Mouse (Mus musculus) telencephalon, adult 2 months (tissue): ENCODE data around the gene Fam47e.
"Not testable (repeated sequence)": the region's sequence is repeated elsewhere in the genome, so short reads cannot be mapped to it uniquely, and the experiment has no call there.

ENCODE experiments used
- DNase-seq: peaks from one replicate; pipeline ENCODE4 v3.0.0-alpha.2; 2011; ENCODE audit warnings: low read depth, low spot score

Gene Fam47e

DNA sequence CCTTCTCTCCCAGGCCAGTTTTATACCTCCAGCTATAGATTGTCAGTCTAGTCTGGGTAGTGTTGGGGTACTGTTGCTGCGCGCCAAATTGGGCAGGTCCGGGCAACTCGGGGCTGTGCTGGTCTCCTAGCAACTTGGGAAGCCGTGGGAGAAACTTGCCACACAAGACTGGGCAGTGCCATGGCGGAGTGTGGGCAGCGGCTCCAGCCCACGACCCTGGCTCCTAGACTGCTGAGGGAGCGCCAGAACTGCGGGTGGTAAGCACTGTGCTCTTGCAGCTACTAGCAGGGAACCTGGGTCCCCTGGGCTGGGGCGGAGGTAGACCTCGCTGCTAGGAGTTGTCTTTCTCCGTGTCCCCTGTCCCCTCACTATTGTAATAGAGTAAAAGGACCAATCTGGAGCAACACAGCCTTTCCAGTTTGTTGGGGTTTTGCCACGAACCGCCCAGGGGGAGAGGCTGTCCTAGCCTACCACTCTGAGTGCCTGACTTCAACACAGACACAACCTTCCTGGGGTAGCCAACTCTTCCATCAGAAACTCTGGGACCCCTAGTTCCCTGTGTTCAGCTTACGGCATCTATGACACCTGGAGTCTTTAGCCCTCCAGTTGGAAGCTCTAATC, at the start of gene Fam47e:
Gene Fam47e (plus strand): TSS at position 179 of the 621 bp plus-strand sequence.
- peak; percentile 40 for DNase-seq

DNA sequence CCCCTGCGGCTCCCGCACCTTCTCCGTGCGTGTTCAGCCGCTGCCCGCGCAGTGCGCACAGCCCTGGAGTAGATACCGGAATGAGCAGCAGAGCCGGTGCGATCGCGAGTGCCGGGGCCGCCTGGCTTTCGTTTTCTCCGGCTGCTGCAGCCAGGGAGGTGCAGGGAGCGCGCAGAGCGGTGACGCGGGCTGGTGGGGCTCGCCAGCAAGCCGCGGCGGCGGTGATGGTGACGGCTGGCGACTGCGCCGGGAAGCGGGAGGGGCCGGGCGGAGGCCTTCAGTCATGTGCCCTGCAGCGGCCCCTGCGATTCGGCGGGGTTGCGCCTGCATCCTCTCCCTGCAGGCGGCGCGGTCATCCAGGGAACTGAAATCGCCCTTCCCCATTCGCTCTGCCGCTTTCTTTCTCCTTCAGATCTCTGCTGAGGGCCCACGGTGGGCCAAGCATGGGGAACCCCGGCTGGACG, 49.4 kb upstream of the Fam47e start:
- DNase-seq: peak; percentile 85

DNA sequence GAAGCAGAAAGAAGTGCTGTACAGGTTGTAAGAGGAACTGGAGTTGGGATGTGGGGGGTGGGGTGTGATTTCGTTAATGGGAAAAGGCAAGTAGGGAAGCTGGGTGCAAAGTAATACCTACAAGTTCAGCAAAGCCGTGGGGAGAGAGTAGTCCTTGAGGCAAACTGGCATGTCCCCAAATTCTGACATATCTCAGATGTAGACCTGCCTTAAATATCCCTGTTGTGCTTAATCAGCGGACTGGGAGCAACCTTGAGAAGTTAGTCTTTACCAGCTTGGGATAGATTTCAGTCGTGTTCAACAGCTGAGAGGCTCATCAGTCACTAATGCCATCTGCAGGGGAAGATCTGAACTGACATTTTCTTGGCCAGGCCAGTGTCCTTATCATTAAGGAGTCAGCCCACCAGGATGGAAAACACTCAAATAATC, 48.6 kb upstream of the Fam47e start:
- no peak for DNase-seq

DNA sequence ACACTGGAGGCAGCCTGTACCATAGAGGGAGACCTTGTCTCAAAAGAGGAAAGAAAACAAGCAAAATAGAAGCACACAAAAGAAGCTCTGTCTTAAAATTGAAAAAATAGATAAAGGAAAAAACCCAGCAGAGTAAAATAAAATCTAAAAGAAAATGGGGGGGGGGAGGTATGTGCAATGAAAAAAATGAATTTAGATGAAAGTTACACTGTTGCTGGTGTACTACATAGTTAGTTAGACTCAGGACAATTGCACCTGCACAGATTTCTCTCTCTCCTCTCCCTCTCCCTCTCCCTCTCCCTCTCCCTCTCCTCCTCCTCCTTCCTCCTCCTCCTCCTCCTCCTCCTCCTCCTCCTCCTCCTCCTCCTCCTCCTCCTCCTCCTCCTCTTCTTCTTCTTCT, 48.1 kb upstream of the Fam47e start, which contains the start of gene Scarb2:
Gene Scarb2 (minus strand): TSS at position 101 of the 400 bp plus-strand sequence.
- DNase-seq: no peak

DNA sequence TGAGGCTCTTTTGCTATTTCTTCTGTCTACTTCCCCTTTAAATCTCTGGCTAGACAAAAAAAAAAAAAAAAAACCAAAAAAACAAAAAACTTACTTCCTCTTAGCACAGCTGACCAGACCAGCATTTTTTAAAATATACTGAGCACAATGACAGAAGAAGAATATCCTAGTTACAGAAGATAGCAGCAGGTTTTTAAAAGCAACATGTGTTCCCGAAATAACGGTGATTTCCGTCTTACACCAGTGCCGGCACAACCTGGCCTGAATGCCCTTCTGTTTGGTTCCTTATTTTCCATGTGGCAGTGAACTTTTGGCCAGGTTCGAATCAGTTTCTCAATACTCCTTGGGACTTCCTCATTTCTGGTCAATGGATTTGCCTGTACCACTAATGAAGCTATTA, 46.0 kb upstream of the Fam47e start:
- no peak for DNase-seq

DNA sequence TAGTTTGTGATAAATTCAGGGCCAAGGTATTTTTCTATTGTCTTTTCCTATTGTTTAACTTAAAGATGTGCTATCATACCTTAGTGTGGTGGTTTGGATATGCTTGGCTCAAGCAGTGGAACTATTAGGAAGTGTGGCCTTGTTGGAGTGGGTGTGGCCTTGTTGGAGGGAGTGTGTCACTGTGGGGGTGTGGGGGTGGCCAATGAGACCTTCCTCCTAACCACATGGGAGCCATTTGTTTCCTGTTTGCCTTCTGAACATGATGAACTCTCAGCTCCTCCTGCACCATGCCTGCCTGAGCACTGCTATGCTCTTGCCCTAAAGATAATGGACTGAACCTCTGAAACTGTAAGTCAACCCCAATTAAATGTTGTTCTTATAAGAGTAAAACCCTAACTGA, 43.6 kb upstream of the Fam47e start:
- no peak for DNase-seq

DNA sequence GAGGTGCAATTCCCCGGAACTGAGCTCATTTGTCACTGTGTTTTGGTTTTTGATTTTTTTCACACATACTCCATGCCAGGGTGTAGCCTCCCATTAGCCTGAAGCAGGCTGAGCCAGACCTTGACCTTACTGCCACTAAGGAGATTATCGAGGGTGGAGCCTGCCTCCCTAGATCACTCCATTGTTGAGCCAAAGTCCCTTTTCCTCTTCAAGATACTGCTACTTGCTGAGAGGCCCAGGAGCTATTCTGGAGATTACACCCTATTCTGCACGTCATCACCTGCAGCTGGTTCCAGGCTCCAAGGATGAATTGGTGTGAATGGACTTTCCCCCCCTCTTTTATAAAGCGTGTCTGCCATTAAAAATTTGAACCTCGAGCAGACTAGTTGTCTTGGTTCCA, 42.8 kb upstream of the Fam47e start:
- DNase-seq: no peak

DNA sequence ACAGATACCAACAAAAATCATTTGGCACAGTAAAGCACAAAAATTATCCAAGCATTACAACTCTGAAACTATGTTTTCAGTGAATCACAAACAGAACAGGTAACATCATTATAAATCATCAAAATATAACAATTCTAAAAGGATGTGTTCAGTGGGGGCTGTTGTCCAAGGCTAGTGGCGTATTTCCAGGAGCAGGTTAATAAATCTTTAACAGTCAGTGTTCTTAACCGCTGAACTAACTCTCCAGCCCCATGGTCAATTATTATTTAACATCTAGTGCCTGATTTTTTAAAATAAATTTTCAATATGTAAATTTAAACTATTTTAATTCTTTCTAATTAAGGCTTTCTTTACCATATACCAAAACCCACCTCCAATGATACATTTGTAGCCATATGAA, 33.7 kb upstream of the Fam47e start:
- DNase-seq: not testable (repeated sequence)

DNA sequence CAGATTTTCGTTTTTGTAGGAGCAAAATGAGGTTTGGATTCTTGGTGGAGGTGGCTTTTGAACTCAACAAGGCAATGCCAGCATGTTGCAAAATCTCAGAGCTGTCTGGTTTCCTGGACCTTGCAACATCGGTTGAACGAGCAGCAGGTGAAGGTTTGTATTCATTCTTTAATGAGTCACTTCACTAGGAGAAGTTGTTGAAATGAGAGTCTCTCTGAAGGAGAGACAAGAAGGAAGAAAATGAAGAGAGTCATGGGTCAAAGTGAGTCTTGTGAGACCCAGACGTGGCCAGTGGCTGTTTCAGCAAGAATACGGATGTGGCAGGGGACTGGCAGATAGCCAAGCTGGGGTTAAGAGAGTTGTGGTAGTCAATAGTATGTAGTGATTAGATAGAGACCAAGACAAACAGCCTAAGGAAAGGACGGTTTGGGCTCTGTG, 30.0 kb upstream of the Fam47e start:
- no peak for DNase-seq

DNA sequence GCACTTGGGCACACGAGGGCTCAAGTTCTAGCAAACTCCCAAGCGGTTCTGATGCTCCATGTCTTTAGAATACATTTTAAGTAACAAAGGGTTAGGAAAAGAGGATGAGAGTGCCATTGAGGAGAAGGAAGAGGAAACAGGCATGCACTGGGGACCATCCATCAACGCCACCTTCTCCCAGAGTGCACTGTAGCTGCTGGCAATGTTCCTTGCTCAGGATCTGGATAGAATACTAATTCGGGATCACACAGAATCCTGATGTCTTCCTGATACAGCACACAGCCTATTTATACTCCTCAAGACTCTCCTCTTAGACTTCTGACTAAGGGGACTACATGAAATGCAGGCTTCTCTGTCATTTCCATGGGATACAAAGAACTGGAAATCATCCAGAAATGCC, 15.2 kb upstream of the Fam47e start:
- DNase-seq: no peak

DNA sequence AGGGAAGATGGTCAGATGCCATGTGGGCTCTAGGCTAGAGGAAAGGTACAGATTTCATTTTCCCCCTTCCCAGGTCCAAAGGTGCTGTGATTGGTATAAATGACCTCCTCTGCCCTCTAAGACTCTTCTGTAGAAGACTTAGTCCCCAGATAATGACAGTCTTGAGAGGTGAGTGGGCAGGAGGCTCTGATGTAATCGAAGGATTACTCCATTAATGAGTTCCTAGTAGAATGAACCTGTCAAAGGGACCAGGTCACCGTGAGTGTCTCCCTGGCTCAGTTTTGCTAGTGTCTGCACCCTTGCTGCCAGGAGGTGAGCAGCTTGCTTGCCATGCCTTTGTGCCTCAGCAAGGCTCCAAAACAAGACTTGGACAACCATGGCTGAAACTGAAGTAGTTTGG, 2.3 kb upstream of the Fam47e start:
- DNase-seq: no peak

DNA sequence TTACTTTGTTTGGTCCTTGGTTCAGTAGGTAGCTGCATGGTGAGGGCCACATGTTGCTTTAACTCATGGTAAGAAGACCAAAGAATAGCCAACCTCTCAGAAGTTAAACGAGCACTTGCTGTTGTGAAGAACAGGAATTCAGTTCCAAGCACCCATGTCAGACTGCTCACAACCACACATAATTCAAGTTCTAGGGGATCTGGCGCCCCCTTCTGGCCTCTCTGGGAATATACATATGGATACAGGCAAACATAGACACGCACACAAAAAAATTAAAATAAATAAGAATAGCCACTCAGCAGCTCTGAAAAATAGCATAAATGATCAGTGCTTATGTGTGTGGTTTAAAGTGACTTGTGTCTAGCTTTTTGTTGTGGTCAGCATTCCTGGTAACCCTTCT, 930 bp upstream of the Fam47e start:
- DNase-seq: no peak

DNA sequence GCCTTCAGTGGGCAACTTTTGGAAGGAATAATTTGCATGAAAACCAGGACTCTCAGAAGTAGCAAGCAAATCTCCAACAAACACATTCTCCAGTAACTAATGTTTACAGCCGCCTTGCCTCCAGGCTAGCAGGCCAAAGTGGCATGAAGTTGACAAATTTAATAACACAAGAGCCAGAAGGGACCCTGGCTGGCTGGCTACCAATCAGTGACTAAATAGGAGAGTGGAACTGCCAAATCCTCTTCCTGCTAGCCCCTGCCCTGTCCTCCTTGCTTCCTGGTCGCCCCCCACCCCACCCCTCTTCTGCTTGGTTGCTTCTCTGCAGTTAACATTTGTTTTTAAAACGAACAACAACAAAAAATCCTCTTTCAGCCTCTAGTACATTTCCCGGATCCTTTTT, 426 bp upstream of the Fam47e start:
- no peak for DNase-seq

DNA sequence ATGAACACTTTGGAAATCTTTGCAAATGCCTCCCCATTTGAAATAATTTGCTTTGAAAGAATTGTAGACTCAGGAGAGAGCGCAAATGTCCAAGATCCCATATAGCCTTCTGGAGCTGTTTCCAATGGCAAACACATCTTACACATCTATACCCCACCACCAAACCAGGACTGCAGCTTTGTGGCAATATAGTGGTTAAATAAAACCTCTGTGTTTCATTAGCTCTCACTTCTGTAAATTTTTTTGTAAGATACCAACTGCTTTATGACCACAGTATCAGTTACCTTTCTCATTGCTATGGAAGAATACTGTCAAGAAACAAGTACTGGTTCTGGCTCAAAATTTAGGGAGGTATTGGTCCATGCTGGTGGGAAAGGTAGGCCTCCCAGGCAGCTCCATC, 1.0 kb downstream of the Fam47e start:
- DNase-seq: no peak

DNA sequence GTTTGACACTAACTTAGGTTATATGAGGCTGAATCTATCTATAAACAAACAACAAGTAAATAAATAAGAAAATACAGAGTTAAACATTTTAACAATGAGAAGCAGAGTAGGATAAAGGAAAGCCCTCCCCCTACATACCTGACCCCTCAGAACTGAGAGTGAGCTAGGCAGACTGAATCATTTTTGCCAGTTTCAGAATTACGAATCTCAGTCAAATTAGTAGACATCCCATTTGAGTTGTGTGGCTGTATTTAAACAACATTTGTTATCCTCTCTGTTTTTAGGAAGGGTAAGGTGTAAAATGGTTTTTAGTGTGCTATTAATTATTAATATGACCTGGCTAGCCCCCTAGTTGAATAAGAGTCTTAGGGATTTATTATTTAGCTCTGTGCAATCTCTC, 2.6 kb downstream of the Fam47e start:
- no peak for DNase-seq

DNA sequence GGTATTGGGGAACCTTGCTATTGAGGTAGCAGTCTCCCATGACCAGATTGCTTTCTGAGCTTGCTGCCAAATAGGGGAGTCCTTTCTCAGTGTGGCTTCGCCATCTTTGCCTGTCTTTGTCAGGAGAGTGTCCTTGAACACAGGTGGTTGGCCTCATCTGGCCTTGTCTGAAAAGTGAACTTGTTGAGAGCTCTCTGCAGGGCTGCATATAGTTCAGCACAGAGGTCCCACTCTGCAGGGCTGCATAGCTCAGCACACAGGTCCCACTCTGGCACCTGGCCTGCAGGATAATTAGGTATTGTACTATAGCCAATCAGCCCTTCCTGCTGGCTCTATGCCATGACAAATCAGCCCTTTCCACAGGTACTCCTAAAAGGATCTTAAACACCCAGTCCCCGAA, 5.3 kb downstream of the Fam47e start:
- no peak for DNase-seq

DNA sequence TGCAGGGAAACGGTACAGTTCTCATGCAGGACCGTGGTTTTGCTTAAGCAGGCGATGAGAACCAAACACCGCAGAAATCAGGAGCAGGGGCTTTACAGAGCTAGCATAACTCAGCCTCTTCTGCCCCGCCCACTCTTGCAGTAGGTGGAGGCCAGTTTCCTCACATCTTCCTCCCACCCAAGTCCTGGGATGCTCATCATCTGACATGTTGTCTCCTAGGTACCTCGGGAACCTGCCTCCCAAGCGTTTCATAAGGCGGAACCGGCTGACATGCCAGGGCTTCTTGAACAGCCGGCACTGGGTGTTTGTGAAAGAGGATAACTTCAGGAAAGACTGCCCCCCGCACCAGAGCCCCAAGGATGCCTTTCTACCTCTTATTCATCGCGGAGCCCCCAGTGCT, 7.1 kb downstream of the Fam47e start:
- no peak for DNase-seq

DNA sequence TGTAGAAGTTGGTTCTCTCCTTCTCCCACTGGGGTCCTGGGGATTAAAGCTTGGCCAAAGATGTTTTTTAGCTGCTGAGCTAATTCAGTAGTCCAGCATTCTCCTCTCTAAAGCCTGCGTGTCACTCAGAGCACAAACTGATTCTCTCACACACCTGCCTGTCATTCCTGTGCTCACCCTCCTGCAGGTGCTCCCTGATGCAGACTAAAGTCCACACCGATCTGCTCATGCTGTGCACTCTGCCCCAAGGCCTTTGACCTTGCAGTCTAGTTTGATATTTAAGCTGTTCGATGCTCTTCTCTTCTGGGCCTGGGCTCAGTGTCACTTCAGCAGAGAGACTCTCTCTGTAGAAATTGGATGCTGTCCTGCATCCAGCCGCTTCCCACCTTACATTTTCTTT, 16.4 kb downstream of the Fam47e start:
- DNase-seq: no peak

DNA sequence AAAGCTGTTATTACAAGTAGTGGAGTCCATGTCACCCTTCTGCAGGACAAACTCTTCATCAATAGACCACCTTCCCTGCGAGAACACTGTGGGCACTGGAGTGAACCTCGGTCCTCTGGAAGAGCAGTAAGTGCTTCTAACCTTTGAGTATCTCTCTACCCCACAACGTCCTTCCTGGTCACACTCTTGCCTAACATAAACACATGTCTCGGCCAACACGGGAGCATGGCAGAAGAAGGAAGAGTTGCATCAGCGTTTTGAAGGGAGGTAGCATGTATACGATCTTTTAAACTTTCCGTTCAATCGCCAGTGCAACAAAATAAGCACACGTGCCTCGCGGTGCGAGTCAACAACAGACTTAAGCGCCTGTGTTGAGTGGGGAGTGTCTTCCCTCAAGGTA, 24.7 kb downstream of the Fam47e start:
- no peak for DNase-seq

DNA sequence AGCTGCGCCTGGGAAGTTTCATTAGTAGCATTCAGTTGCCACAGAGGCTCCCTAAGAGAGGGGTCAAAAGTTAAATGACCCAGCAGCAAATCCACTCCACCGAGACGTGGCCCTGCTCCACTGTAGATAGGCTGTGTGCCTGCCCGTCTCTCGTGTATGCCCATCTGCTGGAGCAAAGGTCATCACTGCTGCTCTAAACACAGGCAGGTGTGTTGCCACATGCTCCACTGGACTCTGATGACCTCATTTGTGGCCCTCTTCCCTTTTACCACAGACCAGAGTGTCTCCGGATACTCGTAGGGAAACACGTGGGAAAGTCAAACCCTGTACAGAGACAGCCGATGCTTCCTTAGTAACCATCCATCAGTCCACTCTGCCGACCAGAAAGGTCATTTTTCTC, 31.1 kb downstream of the Fam47e start:
- DNase-seq: no peak

DNA sequence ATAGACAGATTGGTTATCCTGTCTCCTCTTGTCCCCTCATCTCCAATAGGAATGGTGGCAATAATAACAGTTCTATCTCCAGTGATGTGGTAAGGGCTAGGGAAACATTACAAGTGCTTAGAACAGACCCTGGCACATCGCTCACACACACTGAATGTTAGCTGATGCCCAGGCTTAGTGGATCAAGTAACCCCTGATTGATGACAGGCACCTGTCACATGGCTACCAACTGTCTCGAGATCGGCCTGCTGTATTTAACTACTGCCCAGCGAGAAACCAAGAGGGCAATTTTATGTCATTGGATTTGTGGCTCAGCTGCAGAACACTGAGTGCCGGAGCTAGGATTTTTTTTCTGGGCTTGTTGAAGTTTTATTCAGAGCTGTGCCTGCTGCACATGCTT, 40.2 kb downstream of the Fam47e start:
- no peak for DNase-seq

DNA sequence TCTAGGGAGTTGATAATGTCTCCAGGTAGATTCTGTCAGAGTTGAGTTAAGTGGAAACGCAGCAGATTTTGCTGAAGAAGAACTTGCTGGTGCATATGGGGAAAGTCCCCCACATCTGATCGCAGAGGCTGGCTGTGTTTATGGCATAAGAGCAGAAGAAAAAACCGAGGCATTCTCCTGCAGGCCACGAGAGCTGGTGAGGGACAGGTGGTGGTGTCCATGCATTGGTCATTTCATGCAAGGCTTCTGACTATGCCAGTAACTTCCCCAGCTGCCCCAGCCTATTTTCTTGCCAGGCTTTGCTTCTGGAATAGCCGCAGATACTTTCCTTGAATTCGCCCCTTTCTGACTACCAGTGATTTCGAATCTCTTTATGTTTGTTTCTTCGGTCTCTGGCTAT, 42.0 kb downstream of the Fam47e start:
- no peak for DNase-seq

DNA sequence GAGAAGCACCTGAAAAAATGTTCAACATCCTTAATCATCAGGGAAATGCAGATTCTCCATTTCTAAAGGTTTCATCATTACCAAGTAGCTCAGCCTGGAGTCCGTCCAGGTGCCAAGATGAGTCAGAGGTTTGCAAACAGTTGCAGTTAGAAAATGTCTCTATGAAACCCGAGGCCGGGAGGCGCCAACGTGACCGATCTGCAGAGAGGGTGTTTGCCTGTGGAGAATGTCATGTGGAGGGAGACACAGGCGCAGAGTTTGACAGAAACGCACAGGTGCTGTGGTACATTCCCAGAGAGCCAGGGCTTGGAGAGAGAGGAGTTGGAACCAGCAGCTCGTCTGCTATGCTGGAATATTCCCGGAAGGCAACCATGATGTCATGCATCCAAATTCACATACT, 44.2 kb downstream of the Fam47e start:
- no peak for DNase-seq
